Mouse (Mus musculus): ENCODE measurements around the gene Tdrd5. TPM values are rescaled to one million over a fixed set of nuclear protein-coding genes. Genes with fewer than 3 reads are reported as not detected.

Gene Tdrd5
- polyA plus RNA-seq, 1 experiment from 2014 or later: 0.40 TPM

DNA sequence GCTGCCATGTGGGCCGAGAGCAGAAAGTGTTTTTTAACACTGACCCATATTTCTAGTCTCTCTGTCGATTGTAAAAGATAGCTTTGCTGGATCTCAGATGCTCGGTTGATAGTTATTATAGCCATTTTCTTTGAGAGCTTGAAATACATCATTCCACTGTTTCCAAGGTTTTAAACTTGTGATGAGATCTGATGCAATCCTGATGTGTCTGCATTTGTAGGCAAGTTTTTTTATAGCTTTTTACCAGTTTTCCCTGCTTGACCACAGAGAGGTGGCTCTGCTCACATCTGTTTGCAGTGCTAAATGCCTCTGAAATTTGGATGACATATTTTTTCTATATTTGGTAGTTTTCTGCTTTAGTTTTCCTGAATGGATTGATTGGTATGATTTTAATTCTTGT is 55.6 kb downstream of the Tdrd5 start:
- Histone ChIP-seq H3K4me2 (no peak overlapping the region), H3K27me3 (no peaks in the 10 kb centered on the region), H3K9ac (no peak overlapping the region), H3K27ac (replicated peaks) (no peak overlapping the region), H3K4me3 (no peak overlapping the region), H3K36me3 (no peaks in the 10 kb centered on the region), H3K9me3 (no peaks in the 10 kb centered on the region), H3K4me1 (replicated peaks) (no peaks in the 10 kb centered on the region)
- ATAC-seq (ENCODE audit: low read depth): no peak
- 65% methylated on average over 3 of the region's 3 CpGs for WGBS

DNA sequence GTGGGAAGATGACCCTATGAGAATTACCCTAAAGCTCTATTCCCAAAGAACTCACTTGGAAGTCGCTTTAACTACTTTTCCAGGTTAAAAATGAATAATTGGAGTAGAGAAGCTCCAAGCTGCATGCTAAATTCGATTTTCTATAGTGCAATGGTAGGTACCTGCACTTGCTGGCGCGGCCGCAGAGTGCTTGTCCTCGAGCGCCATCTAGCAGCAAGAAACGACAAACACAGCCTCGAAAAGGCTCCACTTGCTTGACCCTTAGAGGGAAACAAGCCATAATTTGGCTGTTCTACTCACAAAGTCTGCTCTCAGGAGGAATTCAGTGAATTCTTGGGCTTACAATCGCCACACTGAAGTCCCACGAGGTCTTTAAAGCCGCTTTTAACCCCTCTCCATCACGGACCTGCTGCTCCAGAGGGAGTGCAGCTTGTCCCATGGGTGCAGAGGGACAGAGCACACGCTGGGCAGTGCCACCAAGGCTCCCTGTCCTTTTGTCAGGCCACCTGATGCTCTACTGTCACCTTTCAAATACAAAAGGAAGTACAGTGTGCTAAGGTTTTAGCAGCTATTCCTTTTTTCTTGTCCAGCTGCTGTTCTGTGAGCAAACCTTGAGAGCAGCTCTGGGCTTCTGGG is 61.6 kb downstream of the Tdrd5 start:
- ATAC-seq (ENCODE audit: low read depth): peak; percentile 61; the same call in 1 of the 2 replicates
- H3K27me3 ChIP-seq: no peaks in the 10 kb centered on the region
- H3K4me1 ChIP-seq (replicated peaks): no peaks in the 10 kb centered on the region

DNA sequence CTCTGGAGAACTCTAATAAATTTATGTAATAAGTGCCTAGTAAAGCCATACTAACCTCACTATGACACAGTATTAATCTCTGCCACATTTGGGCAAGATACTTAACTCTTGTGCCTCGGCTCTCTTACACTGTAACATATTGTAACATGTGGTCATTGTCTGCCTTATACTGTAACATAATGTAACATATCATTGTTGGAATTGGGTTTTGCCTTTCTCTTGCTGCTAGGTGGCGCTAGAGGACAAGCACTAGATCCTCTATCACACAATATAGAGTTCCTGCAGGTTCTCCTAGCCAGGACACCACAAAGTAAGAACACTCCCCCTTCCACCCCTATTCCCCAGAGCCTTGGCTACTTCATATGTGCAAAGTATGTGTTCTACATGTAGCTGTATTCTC is 62.4 kb downstream of the Tdrd5 start:
- ATAC-seq (ENCODE audit: low read depth): no peak
- no peaks in the 10 kb centered on the region for H3K9me3 ChIP-seq

More for the DNA sequence above, 61.6 kb downstream of the Tdrd5 start:
- H3K4me3 ChIP-seq: no peak overlapping the region
- H3K9ac ChIP-seq: no peak overlapping the region
- no peak overlapping the region for H3K4me2 ChIP-seq
- H3K27ac ChIP-seq (replicated peaks): no peak overlapping the region
- no peaks in the 10 kb centered on the region for H3K36me3 ChIP-seq
- whole genome bisulfite sequencing: 9% methylated on average over 14 of the region's 14 CpGs
- no peaks in the 10 kb centered on the region for H3K9me3 ChIP-seq

DNA sequence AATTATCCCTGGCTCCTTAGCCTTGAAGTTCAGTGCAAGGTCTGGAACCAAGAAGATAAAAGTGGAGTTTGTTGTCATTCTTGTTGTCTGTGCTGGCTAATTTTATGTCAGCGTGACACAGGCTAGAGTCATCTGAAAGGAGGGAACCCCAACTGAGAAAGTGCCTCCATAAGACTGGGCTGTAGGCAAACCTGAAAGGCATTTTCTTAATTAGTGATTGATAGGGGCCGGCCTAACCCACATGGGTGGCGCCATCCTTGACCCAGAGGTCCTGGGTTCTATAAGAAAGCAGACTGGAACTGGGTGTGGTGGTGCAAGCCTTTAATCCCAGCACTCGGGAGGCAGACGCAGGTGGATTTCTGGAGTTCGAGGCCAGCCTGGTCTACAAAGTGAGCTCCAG is 72.3 kb downstream of the Tdrd5 start:
- ATAC-seq (ENCODE audit: low read depth): peak; percentile 24; the same call in 1 of the 2 replicates
- no peak overlapping the region for H3K4me3 ChIP-seq
- no peaks in the 10 kb centered on the region for H3K9me3 ChIP-seq
- peak overlapping the region; percentile 46 for H3K27ac ChIP-seq (replicated peaks)
- H3K36me3 ChIP-seq: no peaks in the 10 kb centered on the region
- WGBS: 72% methylated on average over 6 of the region's 6 CpGs
- peaks cover 15% of the 10 kb centered on the region for H3K4me1 ChIP-seq (replicated peaks)
- H3K4me2 ChIP-seq: no peak overlapping the region
- no peaks in the 10 kb centered on the region for H3K27me3 ChIP-seq
- H3K9ac ChIP-seq: no peak overlapping the region

More for the DNA sequence above, 62.4 kb downstream of the Tdrd5 start:
- Histone ChIP-seq H3K27ac (replicated peaks) (no peak overlapping the region), H3K27me3 (no peaks in the 10 kb centered on the region), H3K4me3 (no peak overlapping the region), H3K36me3 (no peaks in the 10 kb centered on the region), H3K9ac (no peak overlapping the region), H3K4me2 (no peak overlapping the region), H3K4me1 (replicated peaks) (no peaks in the 10 kb centered on the region)
- WGBS: 44% methylated on average over 2 of the region's 2 CpGs

DNA sequence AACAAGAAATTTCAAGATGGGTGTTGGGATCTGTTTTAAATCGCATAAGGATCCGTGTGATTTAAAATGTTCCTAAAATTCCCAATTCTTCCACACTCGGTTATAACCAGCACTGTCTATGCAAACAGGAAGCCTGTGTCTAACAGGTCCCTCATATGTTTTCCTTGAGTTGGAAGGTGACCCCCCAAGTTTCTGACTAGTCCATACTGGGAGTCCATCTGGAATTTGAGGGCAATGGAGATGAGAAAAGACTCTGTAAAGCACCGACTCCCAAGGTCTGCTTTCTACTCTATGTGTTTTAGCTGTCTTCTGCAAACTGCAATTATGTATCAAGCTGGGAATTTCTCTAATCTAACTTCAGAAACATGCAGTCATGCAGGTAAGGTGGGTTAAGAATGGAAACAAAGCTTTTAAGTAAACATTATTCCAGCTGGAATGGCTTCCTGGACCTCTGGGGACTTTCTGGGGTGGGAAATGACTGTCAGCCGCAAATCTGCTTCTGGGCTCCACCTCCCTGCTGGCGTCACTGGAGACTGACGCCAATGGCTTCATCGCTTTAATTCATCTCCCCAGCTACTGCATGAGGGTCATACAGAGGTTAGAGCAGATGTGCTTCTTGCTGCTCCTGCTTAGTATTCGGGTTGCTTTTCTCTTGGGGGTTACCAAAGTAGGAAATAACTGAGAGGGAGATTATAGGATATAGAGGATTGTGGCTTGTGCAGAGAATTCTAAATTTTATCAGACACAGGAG is 73.0 kb downstream of the Tdrd5 start:
- ATAC-seq (ENCODE audit: low read depth): peak; percentile 81

DNA sequence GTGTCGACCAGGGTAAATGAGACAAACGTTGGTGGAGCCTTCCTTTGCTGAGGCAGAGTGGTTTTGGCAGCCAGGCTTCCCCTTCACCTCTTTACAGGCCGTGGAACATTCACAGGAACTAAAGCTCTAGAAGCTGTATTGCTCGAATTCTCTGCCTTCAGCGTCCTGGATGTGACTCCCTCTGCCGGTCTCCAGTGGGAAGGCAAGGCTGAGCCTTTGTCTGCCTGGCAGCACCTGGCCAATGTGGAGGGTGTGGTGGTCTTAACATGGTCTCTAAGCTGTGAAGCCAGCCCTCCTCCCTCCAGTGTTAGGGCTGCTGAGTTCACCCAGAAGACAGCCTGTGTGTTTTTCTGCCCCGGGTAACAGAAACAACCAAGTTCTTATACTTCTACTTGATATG is 74.0 kb downstream of the Tdrd5 start:
- Histone ChIP-seq H3K9ac (no peak overlapping the region), H3K4me3 (no peak overlapping the region), H3K27me3 (no peaks in the 10 kb centered on the region), H3K4me1 (replicated peaks) (peaks cover 15% of the 10 kb centered on the region), H3K27ac (replicated peaks) (no peak overlapping the region), H3K9me3 (no peaks in the 10 kb centered on the region), H3K4me2 (no peak overlapping the region), H3K36me3 (no peaks in the 10 kb centered on the region)
- ATAC-seq (ENCODE audit: low read depth): no peak
- WGBS: 30% methylated on average over 7 of the region's 7 CpGs

More for the DNA sequence above, 73.0 kb downstream of the Tdrd5 start:
- no peaks in the 10 kb centered on the region for H3K27me3 ChIP-seq
- H3K9ac ChIP-seq: no peak overlapping the region
- H3K4me3 ChIP-seq: no peak overlapping the region
- H3K4me1 ChIP-seq (replicated peaks): peaks cover 15% of the 10 kb centered on the region
- 37% methylated on average over 9 of the region's 9 CpGs for WGBS
- peak overlapping the region; percentile 46 for H3K27ac ChIP-seq (replicated peaks)
- 0 out of 2 replicates have a peak overlapping the region, but pooled peaks have one; percentile 18 for H3K4me2 ChIP-seq
- no peaks in the 10 kb centered on the region for H3K36me3 ChIP-seq
- no peaks in the 10 kb centered on the region for H3K9me3 ChIP-seq

DNA sequence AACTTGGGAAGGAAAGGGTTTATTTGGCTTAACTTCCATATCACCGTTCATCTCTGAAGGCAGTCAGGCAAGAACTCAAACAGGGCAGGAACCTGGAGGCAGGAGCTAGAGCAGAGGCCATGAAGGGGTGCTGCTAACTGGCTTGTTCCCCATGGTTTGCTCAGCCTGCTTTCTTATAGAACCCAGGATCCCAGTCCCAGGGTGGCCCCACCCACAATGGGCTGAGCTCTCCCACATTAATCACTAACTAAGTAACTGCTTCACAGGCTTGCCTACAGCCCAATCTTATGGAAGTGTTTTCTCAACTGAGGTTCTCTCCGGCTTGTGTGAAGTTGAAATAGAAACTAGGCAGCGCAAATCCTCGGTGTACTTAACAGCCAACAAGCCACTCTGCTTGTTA is 74.7 kb downstream of the Tdrd5 start:
- WGBS: 84% methylated on average over 4 of the region's 4 CpGs
- H3K9ac ChIP-seq: no peak overlapping the region
- H3K9me3 ChIP-seq: no peaks in the 10 kb centered on the region

DNA sequence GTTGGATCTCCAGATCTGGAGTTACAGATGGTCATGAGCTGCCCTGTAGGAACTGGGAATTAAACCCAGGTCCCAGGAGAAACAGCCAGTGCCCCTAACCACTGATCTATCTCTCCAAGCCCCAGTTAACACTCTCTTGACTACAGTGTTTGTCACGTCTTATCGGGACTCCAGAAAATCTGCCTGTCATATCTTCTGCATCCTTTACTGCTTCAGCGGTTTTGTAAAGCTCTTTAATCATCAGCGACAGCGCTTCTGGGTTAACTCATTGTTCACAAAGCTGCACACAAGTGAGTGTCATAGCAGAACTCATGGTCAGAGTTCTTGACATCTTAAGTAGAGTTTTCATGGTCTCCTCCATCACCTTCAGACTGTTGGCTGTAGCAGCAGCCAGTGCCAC is 76.6 kb downstream of the Tdrd5 start:
- no peak overlapping the region for H3K4me3 ChIP-seq
- H3K4me2 ChIP-seq: no peak overlapping the region
- ATAC-seq (ENCODE audit: low read depth): no peak
- WGBS: 68% methylated on average over 5 of the region's 5 CpGs
- H3K4me1 ChIP-seq (replicated peaks): peaks cover 29% of the 10 kb centered on the region
- no peaks in the 10 kb centered on the region for H3K9me3 ChIP-seq
- H3K36me3 ChIP-seq: no peaks in the 10 kb centered on the region
- H3K27me3 ChIP-seq: no peaks in the 10 kb centered on the region
- no peak overlapping the region for H3K27ac ChIP-seq (replicated peaks)
- no peak overlapping the region for H3K9ac ChIP-seq

More for the DNA sequence above, 74.7 kb downstream of the Tdrd5 start:
- Histone ChIP-seq H3K36me3 (no peaks in the 10 kb centered on the region), H3K4me3 (no peak overlapping the region), H3K27me3 (no peaks in the 10 kb centered on the region), H3K4me2 (no peak overlapping the region), H3K4me1 (replicated peaks) (peaks cover 15% of the 10 kb centered on the region), H3K27ac (replicated peaks) (no peak overlapping the region)
- no peak for ATAC-seq (ENCODE audit: low read depth)

DNA sequence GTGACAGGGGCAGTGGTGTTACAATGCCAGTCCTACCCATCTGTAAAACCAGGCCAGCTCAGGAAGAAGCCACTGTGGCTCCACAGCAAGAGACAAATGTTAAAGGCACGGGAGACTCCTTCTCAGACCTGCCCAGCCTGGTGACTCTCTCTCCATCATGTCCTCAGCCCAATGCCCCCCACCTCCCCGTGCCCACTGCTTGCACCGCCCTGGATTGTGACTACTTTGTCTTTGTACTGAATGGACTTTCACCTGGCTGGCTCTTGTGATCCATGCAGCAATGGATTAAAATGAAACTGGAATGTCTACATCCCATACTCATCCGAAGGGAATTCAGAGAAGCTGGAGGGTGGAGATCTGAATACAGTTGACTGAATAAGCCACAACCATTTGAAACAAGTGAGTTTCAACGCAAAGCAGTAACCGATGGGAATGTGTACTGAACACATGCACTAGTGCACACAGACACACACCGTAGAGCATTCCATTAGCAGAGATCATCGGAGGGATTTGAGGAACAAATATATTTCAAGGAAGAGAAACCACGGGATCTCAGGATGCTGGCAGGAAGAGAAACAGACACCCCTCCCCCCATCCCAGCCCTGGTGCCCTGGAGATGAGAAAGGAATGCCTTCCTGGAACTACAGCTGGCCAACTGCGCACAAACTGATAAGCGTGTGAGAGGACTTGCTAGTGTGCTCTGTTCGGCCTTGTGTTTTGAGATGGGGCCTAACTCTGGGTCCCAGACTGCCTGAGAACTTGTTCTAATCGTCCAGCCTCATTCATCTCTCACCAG is 81.1 kb downstream of the Tdrd5 start:
- no peak overlapping the region for H3K4me3 ChIP-seq
- H3K27ac ChIP-seq (replicated peaks): no peak overlapping the region
- ATAC-seq (ENCODE audit: low read depth): no peak

DNA sequence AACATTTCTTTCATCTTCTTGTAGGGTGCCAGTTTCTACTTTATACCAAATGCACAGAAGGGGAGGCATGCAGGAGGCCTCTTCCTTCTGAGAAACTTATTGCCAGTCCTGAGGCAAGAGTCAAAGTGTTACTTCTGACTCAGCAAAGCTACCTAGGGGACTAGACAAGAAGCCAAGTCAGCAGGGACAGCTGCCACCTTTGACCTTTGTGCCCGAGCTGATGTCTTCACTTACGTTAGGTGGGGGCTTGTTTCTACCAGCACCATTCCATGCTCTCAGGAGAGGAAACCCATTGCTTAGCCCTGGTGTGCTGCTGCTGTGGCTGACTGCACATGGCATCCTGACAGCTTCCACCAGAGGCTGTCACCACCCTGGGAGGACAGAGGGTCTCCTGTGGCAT is 82.1 kb downstream of the Tdrd5 start:
- ATAC-seq (ENCODE audit: low read depth): no peak

More for the DNA sequence above, 81.1 kb downstream of the Tdrd5 start:
- Histone ChIP-seq H3K9ac (0 out of 2 replicates have a peak overlapping the region, but pooled peaks have one; percentile 3), H3K4me2 (no peak overlapping the region), H3K9me3 (no peaks in the 10 kb centered on the region), H3K4me1 (replicated peaks) (peaks cover 14% of the 10 kb centered on the region), H3K36me3 (no peaks in the 10 kb centered on the region), H3K27me3 (no peaks in the 10 kb centered on the region)
- 49% methylated on average over 13 of the region's 13 CpGs for WGBS

DNA sequence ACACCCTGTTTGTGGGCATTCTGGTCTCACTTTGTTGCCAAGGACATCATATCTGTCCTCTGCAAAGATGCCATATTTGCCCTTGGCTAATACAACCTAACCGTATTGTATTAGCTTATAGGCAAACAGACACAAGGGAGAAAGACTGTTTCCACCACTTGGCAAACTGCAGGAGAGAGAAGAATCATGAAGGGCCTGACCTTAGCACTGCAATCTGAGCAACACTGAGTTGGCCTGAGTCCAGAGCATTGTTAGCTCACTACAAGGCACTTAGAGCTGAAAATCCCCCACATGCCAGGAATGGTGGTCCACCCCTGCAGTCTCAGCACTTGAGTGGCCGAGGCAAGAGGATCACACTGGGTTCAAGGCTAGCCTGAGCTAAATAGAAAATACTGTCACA is 84.9 kb downstream of the Tdrd5 start:
- H3K36me3 ChIP-seq: no peaks in the 10 kb centered on the region
- peaks cover 14% of the 10 kb centered on the region for H3K4me1 ChIP-seq (replicated peaks)
- no peak overlapping the region for H3K4me2 ChIP-seq
- no peak overlapping the region for H3K9ac ChIP-seq
- no peak overlapping the region for H3K4me3 ChIP-seq
- no peak for ATAC-seq (ENCODE audit: low read depth)
- no peaks in the 10 kb centered on the region for H3K9me3 ChIP-seq
- no peak overlapping the region for H3K27ac ChIP-seq (replicated peaks)
- WGBS: 88% methylated on average over 2 of the region's 2 CpGs
- no peaks in the 10 kb centered on the region for H3K27me3 ChIP-seq

More for the DNA sequence above, 82.1 kb downstream of the Tdrd5 start:
- Histone ChIP-seq H3K4me3 (no peak overlapping the region), H3K9ac (no peak overlapping the region), H3K9me3 (no peaks in the 10 kb centered on the region), H3K4me2 (no peak overlapping the region), H3K4me1 (replicated peaks) (peaks cover 14% of the 10 kb centered on the region), H3K27ac (replicated peaks) (no peak overlapping the region), H3K27me3 (no peaks in the 10 kb centered on the region), H3K36me3 (no peaks in the 10 kb centered on the region)
- 36% methylated on average over 2 of the region's 2 CpGs for WGBS

DNA sequence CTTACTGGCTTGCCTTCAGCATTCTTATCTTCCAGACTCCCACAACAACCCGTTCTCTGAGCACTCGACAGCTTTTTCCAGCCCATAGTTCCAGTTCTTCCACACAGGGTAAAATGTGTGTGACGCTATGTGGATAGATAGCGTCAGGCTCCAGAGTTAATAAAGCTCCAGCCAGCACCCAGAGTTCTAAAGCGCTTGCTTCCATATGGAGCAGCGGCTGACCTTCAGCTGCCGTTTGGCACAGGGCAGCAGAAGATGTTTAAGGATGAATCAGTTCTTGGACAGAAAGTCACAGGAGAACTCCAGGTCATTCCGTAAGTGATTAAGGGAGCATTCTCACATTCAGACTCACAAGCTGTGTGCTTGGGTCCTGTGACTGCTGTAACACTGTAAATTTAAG is 85.5 kb downstream of the Tdrd5 start:
- H3K27ac ChIP-seq (replicated peaks): no peak overlapping the region

More for the DNA sequence above, 85.5 kb downstream of the Tdrd5 start:
- H3K9me3 ChIP-seq: no peaks in the 10 kb centered on the region
- H3K36me3 ChIP-seq: no peaks in the 10 kb centered on the region
- H3K4me1 ChIP-seq (replicated peaks): peaks cover 11% of the 10 kb centered on the region
- H3K27me3 ChIP-seq: no peaks in the 10 kb centered on the region
- no peak for ATAC-seq (ENCODE audit: low read depth)
- no peak overlapping the region for H3K4me2 ChIP-seq
- H3K4me3 ChIP-seq: no peak overlapping the region
- H3K9ac ChIP-seq: no peak overlapping the region
- WGBS: 80% methylated on average over 8 of the region's 8 CpGs
